Mouse (Mus musculus) limb, embryonic 11.5 days (tissue): ENCODE measurements at regions not wholly inside any gene's neighbourhood (a gene's known extent, or its start where the extent isn't known, plus 50 kb on each side); places are given as distances from the start of the nearest gene placed in this dataset.

Source experiments
- ATAC-seq: fragments of 200-750 bp; cut with Nextera tagmentation; 2 replicates; pipeline ENCODE4 v1.8.0; 2017; ENCODE audit warnings: low read depth; ENCODE audit not compliant: insufficient number of reproducible peaks, low FRiP score, low TSS enrichment
- DNase-seq: peaks from one replicate; pipeline ENCODE4 v3.0.0-alpha.2; 2015; ENCODE audit warnings: low spot score
- H3K27ac ChIP-seq: fragments of 300-500 bp; sonication (generic); replicated peaks from 2 replicates; pipeline ENCODE4 v1.5.1; 2014; ENCODE audit warnings: low read depth, mild to moderate bottlenecking, low read length
- H3K27me3 ChIP-seq: fragments of 300-500 bp; sonication (generic); 2 replicates; pipeline ENCODE4 v1.6.1; 2014; ENCODE audit warnings: mild to moderate bottlenecking, low read length, mixed read lengths; ENCODE audit not compliant: control insufficient read depth, insufficient read depth
- H3K36me3 ChIP-seq: fragments of 300-500 bp; sonication (generic); 2 replicates; pipeline ENCODE4 v1.6.1; 2014; ENCODE audit warnings: mild to moderate bottlenecking, low read length, moderate library complexity, mixed read lengths; ENCODE audit not compliant: control insufficient read depth, insufficient read depth
- H3K4me1 ChIP-seq: fragments of 300-500 bp; sonication (generic); 2 replicates; pipeline ENCODE4 v1.6.1; 2014; ENCODE audit warnings: low read length, mixed read lengths; ENCODE audit not compliant: control insufficient read depth, insufficient read depth
- H3K4me2 ChIP-seq: fragments of 300-500 bp; sonication (generic); 2 replicates; pipeline ENCODE4 v1.6.1; 2014; ENCODE audit warnings: low read depth, mild to moderate bottlenecking, moderate library complexity; ENCODE audit not compliant: severe bottlenecking
- H3K4me3 ChIP-seq: fragments of 300-500 bp; sonication (generic); 2 replicates; pipeline ENCODE4 v1.5.1; 2014; ENCODE audit warnings: low read depth, low read length
- H3K9ac ChIP-seq: fragments of 300-500 bp; sonication (generic); 2 replicates; pipeline ENCODE4 v1.6.1; 2014; ENCODE audit warnings: mild to moderate bottlenecking, low read length
- H3K9me3 ChIP-seq: fragments of 300-500 bp; sonication (generic); 2 replicates; pipeline ENCODE4 v1.6.1; 2016; ENCODE audit warnings: low read length; ENCODE audit not compliant: control insufficient read depth
- WGBS: fragments of 180-500 bp; shearing (Covaris S2); extraction: QIAGEN DNeasy Blood & Tissue Kit; methylation state at CpG from one replicate; pipeline ENCODE4 v1.1.7; 2014; 5-methylcytosine and 5-hydroxymethylcytosine counted together

DNA sequence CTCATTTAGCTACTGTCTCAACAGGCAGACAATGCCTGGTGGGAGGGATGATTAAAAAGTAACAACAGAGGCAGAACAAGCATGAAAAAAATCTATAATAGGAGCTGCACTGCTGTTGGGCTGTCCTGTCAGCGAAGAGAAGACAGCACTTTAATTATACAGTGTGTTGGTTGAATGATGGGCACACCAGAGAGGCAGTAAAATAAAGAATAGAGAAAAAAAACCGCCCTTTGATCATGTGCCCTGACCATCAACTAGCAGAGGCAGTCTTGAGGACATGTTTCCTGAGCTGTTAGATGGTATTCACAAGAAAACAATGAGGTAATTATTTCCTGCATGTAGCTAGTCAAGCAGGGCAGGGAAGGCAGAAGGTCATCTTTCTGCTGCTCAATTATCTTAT lies 483.9 kb downstream of the Lrriq3 start:
- Histone ChIP-seq H3K9me3 (no peaks in the 10 kb centered on the region), H3K4me2 (no peak overlapping the region), H3K9ac (no peak overlapping the region), H3K36me3 (no peaks in the 10 kb centered on the region), H3K27ac (no peak overlapping the region), H3K27me3 (no peaks in the 10 kb centered on the region), H3K4me3 (no peak overlapping the region), H3K4me1 (no peaks in the 10 kb centered on the region)
- WGBS: 24% methylated on average over 2 of the region's 2 CpGs
- DNase-seq: no peak
- ATAC-seq: no peak

DNA sequence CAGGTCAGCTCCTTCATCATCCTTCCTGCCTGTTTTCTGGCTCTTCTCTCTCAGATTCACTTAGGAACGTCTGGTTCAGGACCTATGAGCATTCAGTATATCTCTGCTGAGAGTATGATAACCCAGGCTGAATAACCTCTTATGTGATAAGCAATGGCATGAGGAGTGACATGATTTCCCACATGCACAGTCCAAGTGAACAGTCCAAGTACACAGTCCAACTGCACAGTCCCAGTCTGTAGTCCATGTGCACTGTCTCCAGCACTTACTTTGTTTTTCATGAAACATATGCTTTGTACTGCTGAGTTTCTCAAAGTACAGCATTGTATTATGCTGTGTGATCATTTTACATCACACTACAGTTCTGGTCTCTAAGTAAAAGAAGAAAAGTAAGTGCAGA lies 510.8 kb downstream of the Lrriq3 start:
- DNase-seq: no peak
- H3K4me3 ChIP-seq: no peak overlapping the region
- 50% methylated on average over 1 of the region's 1 CpGs for WGBS
- H3K27ac ChIP-seq: no peak overlapping the region
- H3K9me3 ChIP-seq: no peaks in the 10 kb centered on the region
- H3K4me1 ChIP-seq: no peaks in the 10 kb centered on the region
- no peak overlapping the region for H3K4me2 ChIP-seq
- no peak overlapping the region for H3K9ac ChIP-seq
- H3K36me3 ChIP-seq: no peaks in the 10 kb centered on the region
- ATAC-seq: no peak
- H3K27me3 ChIP-seq: no peaks in the 10 kb centered on the region
